Mouse (Mus musculus): Measurements from ENCODE around the gene Celf6.
A peak's percentile ranks its signal among the peaks of the same experiment; 100 is the strongest.

DNA sequence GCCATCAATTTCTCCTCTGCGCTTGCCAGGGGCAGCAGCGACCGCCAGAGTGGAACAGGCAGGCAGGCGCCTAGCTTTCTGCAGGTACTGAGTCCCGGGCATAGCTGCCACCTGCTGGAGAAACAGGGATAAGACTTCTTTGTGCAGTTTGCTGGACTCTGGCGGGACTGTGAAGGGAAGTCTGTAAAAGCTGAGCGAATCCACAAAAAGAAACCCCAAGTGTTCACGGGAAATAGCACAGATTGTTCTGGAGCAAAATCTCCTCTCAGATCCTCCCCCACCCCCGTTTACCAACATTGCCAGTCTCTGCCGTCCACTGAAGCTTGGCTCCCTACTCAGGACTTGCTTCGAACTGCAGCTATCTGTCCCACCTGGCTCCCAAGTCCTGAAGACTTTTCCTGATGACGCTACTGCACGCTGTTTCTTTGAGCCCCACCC lies 7.2 kb downstream of the Celf6 start:
- TF ChIP-seq ZNF384 (IDR thresholded peaks at IDR 0.05; ENCODE audit: low read depth, low read length) (no peak), HCFC1 (IDR thresholded peaks at IDR 0.05; ENCODE audit: borderline replicate concordance, insufficient read depth, low read length) (no peak), ZC3H11A (IDR thresholded peaks at IDR 0.05; ENCODE audit: borderline replicate concordance, low read depth, low read length) (peak; percentile 64; the same call in 1 of the 2 replicates), MAFK (IDR thresholded peaks at IDR 0.05; ENCODE audit: insufficient read depth, low read depth, low read length) (0 out of 2 replicates have a peak, but pooled peaks have one; percentile 16)

All from ES-E14 (cell line).